Mouse (Mus musculus) spleen, postnatal 14 days (tissue): ENCODE data around the gene Mgat2.
"Not testable (repeated sequence)": the region's sequence is repeated elsewhere in the genome, so short reads cannot be mapped to it uniquely, and the experiment has no call there.

ENCODE experiments used
- DNase-seq, 2 experiments: peaks; one replicate each; pipeline ENCODE4 v3.0.0; 2021 to 2022; ENCODE audit warnings: low spot score in 2 of 2

Mgat2 gene

DNA sequence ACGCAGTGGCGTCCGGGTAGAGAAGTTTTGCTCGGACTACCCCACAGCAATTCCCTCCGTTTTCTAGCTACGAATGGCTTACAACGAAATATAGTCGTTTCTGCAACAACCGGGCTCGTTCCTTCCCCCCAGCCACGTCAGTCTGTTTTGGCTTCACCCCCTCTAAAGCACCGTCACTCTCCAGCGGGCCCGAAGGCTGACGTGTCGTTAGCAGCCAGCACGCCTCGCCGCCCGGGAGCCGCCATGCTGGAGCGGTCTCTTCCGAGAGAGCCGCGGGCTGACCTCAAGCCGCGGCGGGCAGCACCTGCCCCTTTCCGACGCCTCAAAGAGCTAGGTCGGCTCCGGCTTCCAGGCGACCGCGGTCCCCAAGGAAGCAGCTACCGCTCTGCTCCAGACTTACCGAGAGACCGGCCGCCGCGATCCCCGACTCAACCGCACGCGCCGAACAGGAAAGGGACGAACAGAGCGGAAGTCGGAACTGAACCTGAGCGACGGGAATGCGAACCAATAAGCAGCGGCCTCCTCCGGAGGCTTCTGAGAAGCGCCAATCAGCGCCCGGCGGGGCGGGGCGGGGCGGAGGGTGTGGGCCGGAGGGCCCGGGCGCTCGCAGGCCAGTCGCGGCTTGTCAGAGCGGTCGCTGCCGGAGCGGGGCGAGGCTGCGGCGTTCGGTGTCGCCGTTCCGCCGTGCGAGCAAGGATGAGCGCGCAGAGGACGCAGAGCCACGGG, at the start of gene Mgat2, which contains the start of gene Rpl36al:
TSS of gene Mgat2 (plus strand) at position 575 of the 726 bp plus-strand sequence.
TSS of gene Rpl36al (minus strand) at position 501 of the 726 bp plus-strand sequence.
- peak; percentile 98 to 99 for DNase-seq

DNA sequence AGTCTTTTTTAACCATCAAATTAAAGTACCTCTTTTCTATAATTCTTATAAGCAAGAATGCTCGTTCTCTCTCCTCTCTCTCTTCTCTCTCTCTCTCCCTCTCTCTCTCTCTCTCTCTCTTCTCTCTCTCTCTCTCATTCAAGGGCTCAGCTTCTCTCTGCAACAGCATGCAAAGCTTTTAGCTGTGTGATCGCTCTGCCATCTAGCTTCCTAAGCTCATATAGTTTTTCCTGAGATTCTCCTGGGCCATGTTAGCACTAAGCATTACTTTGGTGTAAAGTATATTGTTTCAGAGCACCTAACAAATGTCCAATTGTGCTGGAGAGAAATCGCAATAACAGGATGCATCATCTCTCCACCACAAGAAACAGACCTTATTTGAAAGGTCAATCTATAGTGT, 44.8 kb upstream of the Mgat2 start:
- DNase-seq, result no peak

- DNase-seq, result no peak
Measured at GRCm38 (mm10) chr12:69139841-69140240, 44.1 kb upstream of the Mgat2 start.

- DNase-seq, result no peak
Measured at GRCm38 (mm10) chr12:69143460-69143859, 40.5 kb upstream of the Mgat2 start.

DNA sequence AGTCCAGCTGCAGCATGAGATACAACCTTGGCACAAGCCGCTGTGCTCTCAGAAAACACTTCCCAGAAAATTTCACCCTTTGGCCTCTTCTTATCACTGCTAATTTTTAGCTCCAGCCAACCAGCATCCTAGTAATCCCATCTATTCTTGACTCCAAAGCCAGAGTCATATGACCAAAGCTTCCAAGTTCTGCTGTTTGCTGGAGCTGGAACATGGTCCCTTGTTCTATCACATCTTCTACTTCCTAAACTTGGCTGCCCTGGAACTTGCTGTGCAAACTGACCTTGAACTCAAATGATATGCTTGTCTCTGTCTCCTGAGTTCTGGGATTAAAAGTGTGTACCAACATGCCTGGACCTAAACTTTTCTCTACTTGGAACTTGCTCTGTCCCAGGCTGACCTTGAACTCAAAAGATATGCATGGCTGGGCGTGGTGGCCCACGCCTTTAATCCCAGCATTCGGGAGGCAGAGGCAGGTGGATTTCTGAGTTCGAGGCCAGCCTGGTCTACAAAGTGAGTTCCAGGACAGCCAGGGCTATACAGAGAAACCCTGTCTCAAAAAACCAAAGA, 36.7 kb upstream of the Mgat2 start:
- no peak for DNase-seq

- no peak for DNase-seq
Measured at GRCm38 (mm10) chr12:69150049-69150448, 33.9 kb upstream of the Mgat2 start.

DNA sequence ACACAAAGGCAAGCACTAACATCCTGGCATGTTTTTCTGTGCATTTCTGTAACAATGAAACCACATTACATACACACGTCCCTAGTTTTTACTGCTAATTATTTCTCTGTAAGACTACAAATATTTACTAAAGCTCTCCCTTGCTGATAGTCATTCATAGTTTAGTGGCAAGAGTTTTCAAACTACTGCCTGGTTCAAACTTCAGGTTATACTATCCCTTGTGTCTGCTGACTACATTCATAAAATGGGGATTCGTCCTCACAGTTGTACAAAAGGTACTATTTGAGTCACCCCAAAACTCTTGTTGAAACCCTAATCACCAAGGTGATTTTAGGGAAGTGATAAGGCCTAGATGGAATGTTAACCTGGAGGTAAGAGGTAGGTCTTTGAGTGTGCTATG, 28.0 kb upstream of the Mgat2 start:
- DNase-seq, result no peak

- DNase-seq, result no peak
Measured at GRCm38 (mm10) chr12:69156436-69156835, 27.5 kb upstream of the Mgat2 start.

DNA sequence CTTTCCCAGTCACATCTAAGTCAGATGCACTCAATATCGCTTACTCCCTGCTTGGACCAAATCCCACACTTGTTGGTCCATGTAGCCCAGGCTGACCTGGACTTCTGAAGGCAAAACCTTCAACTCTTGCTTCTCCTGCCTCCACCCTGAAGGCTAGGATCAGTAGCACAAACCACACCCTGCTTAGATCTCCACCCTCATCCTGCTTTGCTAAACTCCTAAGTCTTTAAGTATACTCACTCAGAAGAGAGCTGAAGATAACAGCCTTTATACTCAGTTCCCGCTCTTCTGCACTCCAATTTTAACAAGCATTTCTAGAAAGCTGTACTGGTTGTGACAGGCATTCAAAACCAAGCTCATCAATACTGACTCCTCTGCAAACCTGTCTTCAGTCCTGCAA, 26.9 kb upstream of the Mgat2 start:
- no peak for DNase-seq

DNA sequence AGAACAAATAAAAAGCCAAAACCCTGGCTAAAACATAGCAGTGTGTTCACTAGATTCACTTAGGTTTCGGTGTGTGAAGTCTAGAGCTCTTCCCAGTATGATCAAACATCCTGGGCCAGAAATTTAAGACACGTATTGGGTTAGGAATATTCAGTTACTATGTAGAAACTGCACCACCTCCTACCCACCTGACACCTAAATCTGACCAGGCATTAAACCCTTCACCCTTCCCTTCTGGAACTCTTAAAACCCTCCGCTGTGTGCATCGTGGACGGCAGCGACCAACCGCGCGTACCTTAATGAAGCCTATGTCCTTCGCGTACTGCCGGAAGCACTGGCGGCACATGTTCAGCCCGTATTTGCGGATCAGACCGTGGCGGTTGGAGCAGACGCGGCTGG, 25.6 kb upstream of the Mgat2 start:
- no peak for DNase-seq

DNA sequence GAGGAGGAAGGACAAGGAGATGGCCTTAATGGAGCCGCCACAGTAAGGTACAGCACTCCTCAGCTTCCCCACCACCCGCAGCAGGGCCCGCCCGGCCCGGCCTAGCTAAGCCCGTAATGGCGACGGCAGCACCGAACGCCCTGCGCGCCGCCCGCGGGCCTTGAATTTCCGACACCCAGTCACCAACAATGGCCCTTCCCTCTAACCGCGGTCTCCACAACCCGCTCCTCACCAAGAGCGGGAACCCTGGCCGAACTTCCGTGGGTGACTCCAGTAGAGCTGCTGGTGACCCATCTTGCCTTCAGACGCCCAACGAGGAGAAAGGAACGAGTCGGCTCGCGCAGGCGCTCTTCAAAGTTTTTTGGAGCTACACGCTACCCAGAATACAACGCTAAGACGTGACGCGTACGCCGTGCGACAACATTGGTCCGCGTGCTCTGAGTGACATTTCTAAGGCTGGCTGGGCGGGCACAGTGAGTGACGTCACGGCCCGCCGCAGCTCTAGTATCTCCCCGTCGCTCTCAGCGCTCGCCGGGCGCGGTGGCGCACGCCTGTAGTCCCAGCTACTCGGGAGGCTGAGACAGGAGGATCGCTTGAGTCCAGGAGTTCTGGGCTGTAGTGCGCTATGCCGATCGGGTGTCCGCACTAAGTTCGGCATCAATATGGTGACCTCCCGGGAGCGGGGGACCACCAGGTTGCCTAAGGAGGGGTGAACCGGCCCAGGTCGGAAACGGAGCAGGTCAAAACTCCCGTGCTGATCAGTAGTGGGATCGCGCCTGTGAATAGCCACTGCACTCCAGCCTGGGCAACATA, 25.0 kb upstream of the Mgat2 start, which contains the start of gene Rps29:
TSS of gene Rps29 (minus strand) at position 422 of the 813 bp plus-strand sequence.
- DNase-seq, result peak; percentile 94

GRCm38 (mm10) chr12:69159578-69159940, 24.4 kb upstream of the Mgat2 start:
- no peak for DNase-seq

DNA sequence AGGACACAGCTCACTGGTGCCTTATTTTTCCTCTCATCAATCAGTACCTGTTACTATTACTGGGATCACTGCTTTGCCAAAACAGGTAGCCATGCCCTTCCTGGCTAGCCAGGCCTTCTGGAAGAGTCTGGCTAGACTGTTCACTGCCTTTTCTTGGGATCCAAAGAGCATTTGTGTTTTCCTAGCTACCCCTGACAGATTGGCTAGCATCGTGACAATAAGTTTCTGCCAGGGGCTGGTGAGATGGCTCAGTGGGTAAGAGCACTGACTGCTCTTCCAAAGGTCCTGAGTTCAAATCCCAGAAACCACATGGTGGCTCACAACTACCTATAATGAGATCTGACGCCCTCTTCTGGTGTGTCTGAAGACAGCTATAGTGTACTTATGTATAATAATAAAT, 23.3 kb upstream of the Mgat2 start:
- not testable (repeated sequence) for DNase-seq

DNA sequence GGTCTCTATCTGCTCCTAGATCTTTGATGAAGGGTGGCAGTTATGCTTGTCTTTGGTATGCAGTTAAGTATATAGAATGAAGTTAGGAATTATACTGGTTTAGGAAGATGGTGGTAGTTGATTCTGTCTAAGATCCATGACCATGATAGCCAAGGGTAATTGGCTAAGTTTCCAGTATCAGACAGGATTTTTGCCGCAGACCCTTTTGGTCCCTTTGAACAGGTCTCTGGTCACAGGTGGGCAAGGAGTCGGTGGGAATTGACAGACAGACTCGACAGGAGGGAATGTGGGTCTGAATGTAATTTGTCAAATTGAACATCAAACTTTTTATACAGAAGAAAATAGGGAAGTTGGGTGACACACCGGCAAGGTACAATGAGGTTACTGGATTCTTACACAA, 20.4 kb upstream of the Mgat2 start:
- DNase-seq, result not testable (repeated sequence)

- no peak for DNase-seq
Measured at GRCm38 (mm10) chr12:69164904-69165303, 19.1 kb upstream of the Mgat2 start.

DNA sequence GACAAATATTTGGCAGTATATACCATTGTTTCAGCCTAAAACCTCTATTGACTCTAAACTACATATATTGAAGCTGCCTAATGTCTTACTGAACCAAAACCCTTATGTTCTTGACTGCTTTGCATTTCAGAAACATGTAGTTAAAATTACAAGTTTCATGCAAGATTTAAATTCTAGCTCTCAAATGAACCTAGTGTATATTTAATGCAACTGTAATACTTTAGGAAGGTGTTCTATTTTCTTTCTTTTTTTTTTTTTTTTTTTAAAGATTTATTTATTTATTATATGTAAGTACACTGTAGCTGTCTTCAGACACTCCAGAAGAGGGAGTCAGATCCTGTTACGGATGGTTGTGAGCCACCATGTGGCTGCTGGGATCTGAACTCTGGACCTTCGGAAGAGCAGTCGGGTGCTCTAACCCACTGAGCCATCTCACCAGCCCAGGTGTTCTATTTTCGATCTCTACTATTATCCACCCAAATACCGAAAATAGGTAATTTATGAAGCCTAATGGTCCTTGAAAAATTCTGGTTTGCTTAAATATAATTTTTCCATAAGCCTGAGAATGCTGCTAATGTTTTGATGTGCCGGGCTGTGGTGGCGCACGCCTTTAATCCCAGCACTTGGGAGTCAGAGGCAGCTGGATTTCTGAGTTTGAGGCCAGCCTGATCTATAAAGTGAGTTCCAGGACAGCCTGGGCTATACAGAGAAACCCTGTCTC, 16.9 kb upstream of the Mgat2 start:
- not testable (repeated sequence) for DNase-seq

DNA sequence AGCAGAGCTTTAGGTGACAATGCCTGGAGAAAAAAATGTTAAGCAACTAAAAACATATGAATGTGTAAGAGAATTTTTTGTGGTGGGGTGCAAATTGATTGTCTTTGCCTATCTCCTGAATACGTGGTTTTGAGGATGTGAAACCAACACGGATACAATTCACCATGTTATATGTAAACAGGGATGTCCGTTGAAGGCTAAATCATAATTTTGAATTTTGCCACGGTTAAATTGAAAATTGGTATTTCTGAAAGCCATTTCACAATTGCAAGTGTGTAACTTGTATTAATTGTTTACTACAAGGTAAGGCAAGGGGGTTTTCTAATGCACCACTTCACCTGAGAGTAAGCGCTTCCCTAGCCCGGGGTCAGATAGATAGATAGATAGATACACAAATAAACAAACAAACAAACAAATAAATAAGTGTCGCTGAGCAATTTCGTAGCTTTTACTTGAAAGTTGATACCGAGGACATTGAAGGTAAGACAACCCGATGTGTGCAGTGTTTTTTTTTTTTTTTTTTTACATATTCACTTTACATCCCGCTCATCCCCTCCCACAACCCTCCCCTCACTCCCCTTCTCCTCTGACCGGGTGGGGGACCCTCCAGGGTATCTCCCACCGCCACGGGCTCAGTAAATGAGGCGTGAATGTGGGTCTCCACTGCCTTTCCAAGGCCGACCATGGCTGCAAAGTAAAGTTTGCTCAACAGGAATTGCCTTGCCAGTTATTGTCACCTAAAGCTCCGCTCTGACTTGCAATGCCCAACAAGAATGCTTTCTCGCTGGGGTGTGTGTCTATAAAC, 16.1 kb upstream of the Mgat2 start:
- DNase-seq, result no peak

GRCm38 (mm10) chr12:69168461-69169106, 15.4 kb upstream of the Mgat2 start, which contains the start of gene Lrr1:
Gene Lrr1 (plus strand): TSS chr12:69168814.
- DNase-seq, result peak; percentile 78 to 83

GRCm38 (mm10) chr12:69171307-69171706, 12.7 kb upstream of the Mgat2 start:
- no peak for DNase-seq

DNA sequence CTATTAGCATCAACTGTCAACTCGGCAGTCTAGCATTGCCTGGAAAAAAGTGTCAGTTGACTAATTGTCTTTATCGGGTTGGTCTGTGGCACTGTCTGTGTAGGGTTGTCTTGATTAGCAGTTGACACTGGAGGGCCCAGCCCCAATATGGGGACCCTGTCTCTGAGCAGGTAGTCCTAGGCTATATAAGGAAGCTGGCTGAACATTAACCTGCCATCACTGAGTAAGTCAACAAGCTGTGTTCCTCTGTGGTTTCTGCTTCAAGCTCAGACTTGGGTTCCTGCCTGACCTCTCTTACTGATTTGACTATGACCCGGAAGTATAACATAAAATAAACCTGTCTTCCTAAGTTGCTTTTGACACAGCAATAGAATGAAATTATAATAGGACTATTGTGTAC, 8.0 kb upstream of the Mgat2 start:
- no peak for DNase-seq

GRCm38 (mm10) chr12:69177526-69177925, 6.4 kb upstream of the Mgat2 start:
- no peak for DNase-seq
